Mouse (Mus musculus) neutrophil, adult 5-6 weeks (primary cell): ENCODE data around the gene Adamts17. TPM values are rescaled to one million over a fixed set of nuclear protein-coding genes. Genes with fewer than 3 reads are reported as not detected.

Experiments used
- ATAC-seq: fragments of 151-379, 151-347 bp; 2 replicates; pipeline ENCODE4 v1.8.0; 2017; ENCODE audit warnings: mild to moderate bottlenecking, moderate TSS enrichment; ENCODE audit not compliant: insufficient number of reproducible peaks, poor library complexity, low FRiP score, severe bottlenecking; ENCODE audit errors: extremely low read depth
- total RNA-seq: library from RNA; stranded (forward); fragments of 200-1000 nt; gene quantifications from 2 replicates; pipeline ENCODE4 v1.2.3, GENCODE M21; 2017

Adamts17 gene
- total RNA-seq, 1 experiment from 2014 or later: not detected

- ATAC-seq: no peak
Observed at GRCm38 (mm10) chr7:67041685-67042084, 202.2 kb downstream of the Adamts17 start.

GRCm38 (mm10) chr7:67044121-67044817, 204.7 kb downstream of the Adamts17 start:
- ATAC-seq: no peak

GRCm38 (mm10) chr7:67045202-67045601, 205.7 kb downstream of the Adamts17 start:
- ATAC-seq: no peak

GRCm38 (mm10) chr7:67049206-67049605, 209.7 kb downstream of the Adamts17 start:
- no peak for ATAC-seq

GRCm38 (mm10) chr7:67050424-67050823, 210.9 kb downstream of the Adamts17 start:
- no peak for ATAC-seq

DNA sequence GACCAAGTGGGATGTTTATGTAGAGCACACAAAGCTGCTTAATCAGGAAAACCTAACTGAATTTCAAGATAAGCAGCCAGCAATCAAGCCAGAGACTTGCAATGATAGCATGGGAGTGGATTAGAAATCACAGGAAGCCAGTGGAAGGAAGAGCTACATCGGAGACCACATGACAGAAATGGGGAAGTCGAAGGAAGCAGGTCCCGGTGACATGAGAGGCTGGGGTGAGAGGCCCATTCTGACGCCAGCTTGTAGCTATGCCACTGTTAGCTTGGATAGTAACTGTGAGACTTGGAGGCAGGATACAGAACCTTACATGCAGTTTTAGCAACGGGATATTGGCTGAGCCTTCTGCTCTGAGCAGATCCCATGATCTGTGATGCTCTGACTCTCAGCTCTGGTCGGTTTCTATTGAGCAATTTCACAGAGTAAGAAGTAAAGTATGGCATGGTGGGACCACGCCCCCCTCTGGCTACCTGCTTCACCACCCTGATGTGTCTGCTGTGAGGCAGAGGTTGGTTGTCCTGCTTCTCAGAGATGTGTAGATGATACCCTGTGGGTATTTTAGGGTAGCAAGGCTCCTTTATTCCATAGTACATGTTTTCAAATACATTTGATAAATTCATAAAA, 211.7 kb downstream of the Adamts17 start:
- no peak for ATAC-seq

DNA sequence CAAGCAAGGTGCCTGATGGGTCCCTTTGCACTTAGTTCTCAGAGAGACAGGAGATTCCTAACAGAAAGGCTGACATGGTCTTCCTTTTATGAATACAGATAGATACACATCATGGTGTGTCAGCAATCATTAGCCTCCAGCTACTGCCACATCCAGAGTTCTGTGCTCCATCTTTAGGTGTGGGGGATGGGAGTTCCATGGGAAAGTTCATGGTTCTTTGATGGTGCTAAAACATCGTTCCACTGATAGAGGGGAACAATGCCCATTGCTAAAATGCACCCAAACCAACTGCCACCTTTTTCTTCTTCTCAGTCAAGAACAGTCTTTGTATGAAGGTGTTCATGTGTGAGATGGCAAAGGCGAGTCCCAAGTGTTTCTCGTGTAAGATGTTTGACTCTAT, 215.3 kb downstream of the Adamts17 start:
- no peak for ATAC-seq

GRCm38 (mm10) chr7:67055510-67055909, 216.0 kb downstream of the Adamts17 start:
- ATAC-seq: no peak

- ATAC-seq: no peak
Observed at GRCm38 (mm10) chr7:67061756-67062155, 222.2 kb downstream of the Adamts17 start.

GRCm38 (mm10) chr7:67062571-67062970, 223.0 kb downstream of the Adamts17 start:
- no peak for ATAC-seq

DNA sequence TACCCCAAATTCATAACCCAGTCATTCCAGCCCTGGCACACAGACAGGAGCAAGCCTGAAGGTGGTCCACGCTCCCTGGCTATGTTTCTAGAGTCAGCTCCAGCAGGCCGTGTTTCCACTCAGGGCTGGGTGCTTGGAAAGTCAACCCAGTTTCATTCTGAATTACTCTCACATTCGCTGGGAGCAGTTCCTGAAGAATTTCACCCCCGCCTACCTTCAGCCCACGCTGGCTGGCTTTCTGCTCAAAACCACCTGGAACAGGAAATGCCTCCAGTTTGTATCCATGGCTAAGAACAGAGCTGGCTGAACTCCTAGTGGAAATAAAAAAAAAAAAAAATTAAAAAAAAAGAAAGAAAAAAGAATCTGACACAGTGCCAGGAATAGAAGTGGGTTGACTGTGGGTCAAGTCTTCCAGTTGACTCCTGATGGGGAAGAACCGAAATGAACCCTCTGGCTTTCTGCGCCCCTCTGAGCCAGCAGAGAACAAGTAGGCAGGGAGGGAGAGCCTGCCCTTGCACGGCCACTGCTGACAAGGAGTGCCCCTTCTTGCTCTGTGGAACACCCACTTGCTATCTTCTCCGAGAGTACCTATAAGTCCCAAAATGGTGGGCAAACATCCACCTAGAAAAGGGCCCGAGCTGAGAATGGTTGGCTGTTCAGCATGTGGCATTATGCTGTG, 225.2 kb downstream of the Adamts17 start:
- no peak for ATAC-seq

DNA sequence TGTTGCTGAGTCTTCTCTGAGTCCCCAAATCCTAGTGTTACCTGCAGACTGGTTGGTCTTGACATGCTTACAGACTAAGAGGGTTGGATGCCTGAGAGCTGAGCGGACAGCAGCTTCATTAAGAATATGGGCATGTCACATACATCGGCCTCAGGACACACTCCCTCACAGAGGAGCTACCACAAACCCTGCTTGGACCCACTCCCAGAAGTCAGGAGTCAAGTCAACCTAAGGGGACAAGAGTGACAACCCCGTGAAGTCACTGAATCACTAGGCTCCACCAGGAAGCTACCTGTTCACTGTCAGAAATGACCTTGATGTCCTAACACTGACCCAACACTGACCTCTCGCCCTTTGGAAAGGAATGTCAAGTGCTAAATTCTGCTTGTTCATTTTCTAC, 226.1 kb downstream of the Adamts17 start:
- no peak for ATAC-seq

GRCm38 (mm10) chr7:67072015-67072685, 232.6 kb downstream of the Adamts17 start:
- no peak for ATAC-seq

DNA sequence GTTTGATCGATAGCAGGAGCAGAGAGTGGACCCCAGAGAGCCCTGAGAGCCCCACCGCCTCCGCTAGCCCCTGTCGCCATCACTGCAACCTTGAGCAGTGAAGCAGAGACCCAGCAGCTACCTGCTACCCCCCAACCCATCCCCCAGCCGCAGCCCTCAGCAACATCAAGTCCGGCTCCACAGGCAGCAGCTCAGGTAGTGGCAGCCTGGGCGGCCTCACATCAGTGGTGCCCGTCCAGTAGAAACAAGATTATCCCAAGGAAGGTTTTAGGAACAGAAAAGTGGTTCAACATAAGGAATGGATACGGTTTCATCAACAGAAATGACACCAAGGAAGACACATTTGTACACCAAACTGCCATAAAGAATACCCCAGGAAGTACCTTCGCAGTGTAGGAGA, 243.2 kb downstream of the Adamts17 start:
- no peak for ATAC-seq

GRCm38 (mm10) chr7:67087759-67088158, 248.2 kb downstream of the Adamts17 start:
- ATAC-seq: no peak

GRCm38 (mm10) chr7:67097096-67097495, 257.6 kb downstream of the Adamts17 start:
- ATAC-seq: no peak

- no peak for ATAC-seq
Observed at GRCm38 (mm10) chr7:67101418-67101973, 262.0 kb downstream of the Adamts17 start.

DNA sequence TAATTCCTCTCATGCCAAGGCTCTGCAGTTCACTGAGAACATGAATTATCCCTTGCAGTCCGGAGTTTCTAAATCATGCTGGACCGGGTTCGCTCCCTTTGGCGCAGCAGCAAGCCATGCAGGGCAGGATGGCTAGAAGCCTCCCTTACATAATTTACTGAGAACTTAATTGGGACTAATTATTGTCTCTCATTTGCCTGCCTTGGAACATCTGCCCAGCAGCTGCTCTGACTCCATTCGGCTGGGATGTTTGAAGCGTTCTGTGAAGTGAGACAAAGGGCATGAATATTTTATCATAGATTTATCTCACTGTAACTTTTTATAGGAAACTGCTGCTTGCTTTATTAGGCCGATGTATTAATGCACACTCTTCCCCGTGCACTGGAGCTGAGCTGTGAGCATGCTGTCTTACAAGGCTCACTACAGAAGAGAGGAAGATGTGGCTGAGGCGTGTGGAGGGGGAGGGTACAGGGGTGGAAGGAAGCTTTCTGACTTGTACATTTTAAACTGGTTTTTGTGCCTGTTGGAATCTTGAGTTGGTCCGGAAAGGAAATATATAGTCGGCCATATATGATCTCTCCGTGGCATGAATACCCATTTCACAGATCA, 271.1 kb downstream of the Adamts17 start:
- ATAC-seq: no peak
